Mouse (Mus musculus): ENCODE data around the gene Fars2. TPM values are rescaled to one million over a fixed set of nuclear protein-coding genes. Genes with fewer than 3 reads are reported as not detected.
"Not testable (repeated sequence)": the region's sequence is repeated elsewhere in the genome, so short reads cannot be mapped to it uniquely, and the experiment has no call there.

Fars2 gene
- polyA plus RNA-seq, 1 experiment from 2014 or later: 31.7 TPM

DNA sequence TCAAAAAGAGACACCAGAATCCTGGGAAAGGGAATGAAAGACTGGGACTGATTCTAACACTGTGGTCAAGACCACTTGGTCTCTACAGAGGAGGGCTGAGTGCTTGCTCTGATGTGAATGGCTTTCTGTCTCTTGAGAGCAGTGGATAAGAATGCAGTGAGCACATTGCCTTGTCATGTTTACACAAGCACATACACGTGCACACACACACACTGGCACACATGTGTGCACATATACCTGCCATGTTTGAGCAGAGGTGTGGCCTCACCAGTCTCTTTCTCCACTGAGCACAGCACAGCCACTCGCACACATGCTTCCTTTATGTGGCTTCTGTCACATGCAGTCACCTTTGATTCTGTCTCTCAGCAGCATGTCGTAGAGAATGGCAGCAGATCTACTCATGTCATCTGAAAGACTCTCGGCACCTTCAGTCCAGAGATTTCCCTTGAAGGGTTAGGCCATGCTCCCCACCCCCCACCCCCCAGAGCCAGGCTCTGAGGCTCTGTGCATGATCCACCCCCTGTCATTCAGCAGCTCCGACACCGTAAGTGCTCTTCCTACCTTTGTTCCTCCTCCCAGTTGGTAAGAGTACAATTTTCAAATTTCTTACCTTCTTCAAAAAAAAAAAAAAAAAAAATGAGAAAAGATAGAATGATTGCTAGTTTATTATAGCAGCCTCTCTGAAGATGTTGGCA, 313.4 kb downstream of the Fars2 start:
- H3K27me3 ChIP-seq (ENCODE audit: control insufficient read depth, insufficient read depth, low read length): no peaks in the 10 kb centered on the region
- no peaks in the 10 kb centered on the region for H3K9me3 ChIP-seq (ENCODE audit: control insufficient read depth, low read length)
- H3K4me1 ChIP-seq (replicated peaks; ENCODE audit: control insufficient read depth, insufficient read depth, low read length): no peaks in the 10 kb centered on the region
- ATAC-seq (replicated peaks; ENCODE audit: low FRiP score) (no peak), DNase-seq (ENCODE audit: low spot score) (no peak)
- no peaks in the 10 kb centered on the region for H3K36me3 ChIP-seq (ENCODE audit: control insufficient read depth, insufficient read depth, low read length)
- H3K4me3 ChIP-seq (ENCODE audit: low read depth, low read length): no peak overlapping the region
- no peak overlapping the region for H3K4me2 ChIP-seq (ENCODE audit: low read depth, low read length, severe bottlenecking)
- WGBS: 74% methylated on average over 6 of the region's 6 CpGs
- no peak overlapping the region for H3K9ac ChIP-seq (ENCODE audit: low read length)
- H3K27ac ChIP-seq (ENCODE audit: low read depth, low read length): no peak overlapping the region

DNA sequence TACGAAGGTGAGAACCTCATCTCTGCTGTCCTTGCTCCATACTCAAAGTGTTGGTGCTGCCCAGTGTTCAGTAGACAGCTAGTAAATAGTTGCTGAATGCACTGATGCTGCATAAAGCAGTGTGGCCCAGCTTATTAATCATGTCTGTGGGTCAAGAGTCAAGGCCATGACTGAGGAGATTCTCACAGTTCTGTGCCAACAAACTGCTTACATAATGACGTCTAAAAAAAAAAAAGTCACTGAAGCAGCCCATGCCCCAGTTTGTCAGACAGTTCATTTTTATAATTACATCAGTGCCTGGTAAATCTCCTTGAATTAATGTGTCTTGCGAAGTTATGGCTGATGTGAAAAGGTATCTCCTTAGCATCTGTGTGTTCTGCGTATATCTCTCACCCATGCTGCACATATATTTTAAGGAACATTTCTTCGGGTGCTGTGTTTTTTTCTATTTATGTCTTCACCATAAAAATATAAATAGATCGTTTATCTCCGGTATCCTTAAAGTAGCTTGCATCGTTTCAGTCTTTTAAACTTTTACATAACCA, 314.8 kb downstream of the Fars2 start:
- H3K4me3 ChIP-seq (ENCODE audit: low read depth, low read length): no peak overlapping the region
- H3K27ac ChIP-seq (ENCODE audit: low read depth, low read length): no peak overlapping the region
- H3K4me1 ChIP-seq (replicated peaks; ENCODE audit: control insufficient read depth, insufficient read depth, low read length): no peaks in the 10 kb centered on the region
- no peak for DNase-seq (ENCODE audit: low spot score)
- no peak for ATAC-seq (replicated peaks; ENCODE audit: low FRiP score)
- no peaks in the 10 kb centered on the region for H3K27me3 ChIP-seq (ENCODE audit: control insufficient read depth, insufficient read depth, low read length)
- 92% methylated on average over 8 of the region's 8 CpGs for WGBS
- H3K9me3 ChIP-seq (ENCODE audit: control insufficient read depth, low read length): no peaks in the 10 kb centered on the region
- H3K4me2 ChIP-seq (ENCODE audit: low read depth, low read length, severe bottlenecking): no peak overlapping the region
- no peak overlapping the region for H3K9ac ChIP-seq (ENCODE audit: low read length)
- no peaks in the 10 kb centered on the region for H3K36me3 ChIP-seq (ENCODE audit: control insufficient read depth, insufficient read depth, low read length)

GRCm38 (mm10) chr13:36444748-36445423, 327.7 kb downstream of the Fars2 start:
- Histone ChIP-seq H3K4me2 (ENCODE audit: low read depth, low read length, severe bottlenecking) (no peak overlapping the region), H3K4me3 (ENCODE audit: low read depth, low read length) (no peak overlapping the region), H3K9ac (ENCODE audit: low read length) (no peak overlapping the region), H3K27me3 (ENCODE audit: control insufficient read depth, insufficient read depth, low read length) (no peaks in the 10 kb centered on the region), H3K27ac (ENCODE audit: low read depth, low read length) (no peak overlapping the region), H3K4me1 (replicated peaks; ENCODE audit: control insufficient read depth, insufficient read depth, low read length) (no peaks in the 10 kb centered on the region), H3K9me3 (ENCODE audit: control insufficient read depth, low read length) (no peaks in the 10 kb centered on the region), H3K36me3 (ENCODE audit: control insufficient read depth, insufficient read depth, low read length) (no peaks in the 10 kb centered on the region)
- DNase-seq (ENCODE audit: low spot score): no peak
- 61% methylated on average over 4 of the region's 4 CpGs for WGBS
- no peak for ATAC-seq (replicated peaks; ENCODE audit: low FRiP score)

DNA sequence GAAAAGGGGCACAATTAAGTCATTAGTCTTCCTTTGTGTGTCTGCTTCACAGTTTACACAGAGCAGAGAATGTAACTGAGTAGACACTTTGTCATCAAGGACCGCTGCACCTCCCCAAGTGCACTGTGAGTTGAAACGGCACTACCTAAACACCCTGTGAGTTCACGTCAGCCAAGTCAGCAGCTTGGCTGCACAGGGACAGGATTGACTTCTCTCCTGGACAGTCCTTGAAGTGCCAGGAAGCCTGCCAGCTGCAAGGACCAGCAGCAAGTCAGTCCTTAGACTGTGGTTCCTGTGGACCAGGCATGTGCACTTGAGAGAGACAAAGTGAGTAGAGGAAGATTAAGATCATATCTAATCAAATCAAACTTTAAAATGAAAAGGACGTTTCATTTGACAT, 330.7 kb downstream of the Fars2 start:
- Histone ChIP-seq H3K9me3 (ENCODE audit: control insufficient read depth, low read length) (no peaks in the 10 kb centered on the region), H3K27me3 (ENCODE audit: control insufficient read depth, insufficient read depth, low read length) (no peaks in the 10 kb centered on the region), H3K4me2 (ENCODE audit: low read depth, low read length, severe bottlenecking) (no peak overlapping the region), H3K9ac (ENCODE audit: low read length) (no peak overlapping the region), H3K27ac (ENCODE audit: low read depth, low read length) (no peak overlapping the region), H3K4me3 (ENCODE audit: low read depth, low read length) (no peak overlapping the region), H3K4me1 (replicated peaks; ENCODE audit: control insufficient read depth, insufficient read depth, low read length) (no peaks in the 10 kb centered on the region), H3K36me3 (ENCODE audit: control insufficient read depth, insufficient read depth, low read length) (no peaks in the 10 kb centered on the region)
- no peak for DNase-seq (ENCODE audit: low spot score)
- ATAC-seq (replicated peaks; ENCODE audit: low FRiP score): no peak
- 44% methylated on average over 4 of the region's 4 CpGs for WGBS

DNA sequence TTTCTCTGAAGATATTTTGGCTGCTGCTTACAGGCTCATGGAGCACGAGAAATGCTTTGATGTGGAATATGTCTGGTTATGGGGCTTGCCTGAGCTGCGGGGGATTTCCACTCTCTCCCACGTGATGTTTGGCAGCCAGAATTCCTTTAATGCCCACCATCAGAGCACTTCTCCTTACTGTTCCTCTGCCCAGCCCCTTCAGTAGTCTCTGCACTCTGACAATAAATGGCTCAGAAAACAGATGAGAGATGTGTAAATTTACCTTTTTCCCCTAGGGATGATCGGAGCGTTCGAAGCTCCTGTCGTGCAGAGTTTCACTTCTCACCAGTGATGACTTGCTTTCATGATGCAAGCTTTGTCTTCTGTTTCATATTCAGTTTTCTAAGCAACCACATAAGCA, 331.4 kb downstream of the Fars2 start:
- ATAC-seq (replicated peaks; ENCODE audit: low FRiP score) (no peak), DNase-seq (ENCODE audit: low spot score) (no peak)
- no peak overlapping the region for H3K27ac ChIP-seq (ENCODE audit: low read depth, low read length)
- H3K36me3 ChIP-seq (ENCODE audit: control insufficient read depth, insufficient read depth, low read length): no peaks in the 10 kb centered on the region
- no peaks in the 10 kb centered on the region for H3K27me3 ChIP-seq (ENCODE audit: control insufficient read depth, insufficient read depth, low read length)
- 89% methylated on average over 7 of the region's 7 CpGs for WGBS
- H3K4me3 ChIP-seq (ENCODE audit: low read depth, low read length): no peak overlapping the region
- H3K9ac ChIP-seq (ENCODE audit: low read length): no peak overlapping the region
- no peak overlapping the region for H3K4me2 ChIP-seq (ENCODE audit: low read depth, low read length, severe bottlenecking)
- no peaks in the 10 kb centered on the region for H3K9me3 ChIP-seq (ENCODE audit: control insufficient read depth, low read length)
- no peaks in the 10 kb centered on the region for H3K4me1 ChIP-seq (replicated peaks; ENCODE audit: control insufficient read depth, insufficient read depth, low read length)

DNA sequence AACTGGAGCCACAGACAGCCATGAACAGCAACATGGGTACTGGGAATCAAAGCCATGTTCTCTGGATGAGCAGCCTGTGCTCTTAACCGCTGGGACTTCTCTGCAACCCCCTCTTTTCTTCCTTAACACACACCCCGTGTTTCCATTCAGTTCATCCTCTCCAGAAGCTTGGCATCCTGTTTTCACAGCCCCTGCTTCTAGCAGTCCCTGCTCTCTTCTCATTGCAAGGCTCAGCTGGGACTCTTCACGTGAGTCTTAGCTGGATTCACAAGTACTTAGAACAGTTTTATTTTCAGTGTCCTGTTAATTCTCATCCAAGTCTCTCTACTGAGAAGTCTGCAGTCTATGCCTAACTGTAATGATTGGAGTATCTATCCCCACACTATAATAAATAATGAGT, 334.2 kb downstream of the Fars2 start:
- no peak overlapping the region for H3K27ac ChIP-seq (ENCODE audit: low read depth, low read length)
- H3K36me3 ChIP-seq (ENCODE audit: control insufficient read depth, insufficient read depth, low read length): no peaks in the 10 kb centered on the region
- ATAC-seq (replicated peaks; ENCODE audit: low FRiP score) (no peak), DNase-seq (ENCODE audit: low spot score) (no peak)
- no peaks in the 10 kb centered on the region for H3K9me3 ChIP-seq (ENCODE audit: control insufficient read depth, low read length)
- H3K4me2 ChIP-seq (ENCODE audit: low read depth, low read length, severe bottlenecking): no peak overlapping the region
- no peaks in the 10 kb centered on the region for H3K4me1 ChIP-seq (replicated peaks; ENCODE audit: control insufficient read depth, insufficient read depth, low read length)
- H3K4me3 ChIP-seq (ENCODE audit: low read depth, low read length): no peak overlapping the region
- no peaks in the 10 kb centered on the region for H3K27me3 ChIP-seq (ENCODE audit: control insufficient read depth, insufficient read depth, low read length)
- 76% methylated on average over 3 of the region's 3 CpGs for WGBS
- no peak overlapping the region for H3K9ac ChIP-seq (ENCODE audit: low read length)

GRCm38 (mm10) chr13:36460473-36460872, 343.3 kb downstream of the Fars2 start:
- 62% methylated on average over 3 of the region's 3 CpGs for WGBS

GRCm38 (mm10) chr13:36463669-36464068, 346.5 kb downstream of the Fars2 start:
- H3K4me3 ChIP-seq (ENCODE audit: low read depth, low read length): no peak overlapping the region
- no peaks in the 10 kb centered on the region for H3K4me1 ChIP-seq (replicated peaks; ENCODE audit: control insufficient read depth, insufficient read depth, low read length)
- DNase-seq (ENCODE audit: low spot score) (no peak), ATAC-seq (replicated peaks; ENCODE audit: low FRiP score) (no peak)
- no peak overlapping the region for H3K9ac ChIP-seq (ENCODE audit: low read length)
- no peaks in the 10 kb centered on the region for H3K9me3 ChIP-seq (ENCODE audit: control insufficient read depth, low read length)
- H3K4me2 ChIP-seq (ENCODE audit: low read depth, low read length, severe bottlenecking): no peak overlapping the region
- H3K27me3 ChIP-seq (ENCODE audit: control insufficient read depth, insufficient read depth, low read length): no peaks in the 10 kb centered on the region
- no peak overlapping the region for H3K27ac ChIP-seq (ENCODE audit: low read depth, low read length)
- no peaks in the 10 kb centered on the region for H3K36me3 ChIP-seq (ENCODE audit: control insufficient read depth, insufficient read depth, low read length)

More at GRCm38 (mm10) chr13:36460473-36460872, 343.3 kb downstream of the Fars2 start:
- no peak overlapping the region for H3K9ac ChIP-seq (ENCODE audit: low read length)
- DNase-seq (ENCODE audit: low spot score) (no peak), ATAC-seq (replicated peaks; ENCODE audit: low FRiP score) (no peak)
- no peak overlapping the region for H3K27ac ChIP-seq (ENCODE audit: low read depth, low read length)
- no peak overlapping the region for H3K4me2 ChIP-seq (ENCODE audit: low read depth, low read length, severe bottlenecking)
- no peaks in the 10 kb centered on the region for H3K9me3 ChIP-seq (ENCODE audit: control insufficient read depth, low read length)
- no peaks in the 10 kb centered on the region for H3K4me1 ChIP-seq (replicated peaks; ENCODE audit: control insufficient read depth, insufficient read depth, low read length)
- no peak overlapping the region for H3K4me3 ChIP-seq (ENCODE audit: low read depth, low read length)
- no peaks in the 10 kb centered on the region for H3K27me3 ChIP-seq (ENCODE audit: control insufficient read depth, insufficient read depth, low read length)
- no peaks in the 10 kb centered on the region for H3K36me3 ChIP-seq (ENCODE audit: control insufficient read depth, insufficient read depth, low read length)

GRCm38 (mm10) chr13:36466076-36466475, 348.9 kb downstream of the Fars2 start:
- not testable (repeated sequence) for ATAC-seq (replicated peaks; ENCODE audit: low FRiP score); H3K9me3 ChIP-seq (ENCODE audit: control insufficient read depth, low read length); H3K9ac ChIP-seq (ENCODE audit: low read length); H3K4me1 ChIP-seq (replicated peaks; ENCODE audit: control insufficient read depth, insufficient read depth, low read length); H3K4me3 ChIP-seq (ENCODE audit: low read depth, low read length); DNase-seq (ENCODE audit: low spot score); H3K27ac ChIP-seq (ENCODE audit: low read depth, low read length); H3K36me3 ChIP-seq (ENCODE audit: control insufficient read depth, insufficient read depth, low read length); H3K27me3 ChIP-seq (ENCODE audit: control insufficient read depth, insufficient read depth, low read length); H3K4me2 ChIP-seq (ENCODE audit: low read depth, low read length, severe bottlenecking)
- WGBS: 93% methylated on average over 3 of the region's 3 CpGs
